Mouse (Mus musculus): ENCODE results near the gene Rab3d. TPM values are rescaled to one million over a fixed set of nuclear protein-coding genes. Genes with fewer than 3 reads are reported as not detected.
A peak's percentile ranks its signal among the peaks of the same experiment; 100 is the strongest.

Gene Rab3d
- total and polyA plus RNA-seq, 3 experiments: 22.9 to 44.2 TPM; not detected in 1

- H3K9ac ChIP-seq (ENCODE audit: control insufficient read depth, low read depth, low read length, poor library complexity, severe bottlenecking): no peak overlapping the region
- no peak overlapping the region for H3K4me3 ChIP-seq (ENCODE audit: control insufficient read depth in 1 of 2, insufficient read depth in 1 of 2, low read depth in 2 of 2, low read length in 2 of 2)
- H3K36me3 ChIP-seq (ENCODE audit: control insufficient read depth in 1 of 2, insufficient read depth in 2 of 2, low read length in 2 of 2): peaks cover 2 to 28% of the 10 kb centered on the region in 2 experiments
- TF ChIP-seq RAD21 (IDR thresholded peaks at IDR 0.05; ENCODE audit: low read depth, low read length) (no peak), ZKSCAN1 (IDR thresholded peaks at IDR 0.05; ENCODE audit: low read depth, low read length) (peak; percentile 13; the same call in 1 of the 2 replicates)
- H3K4me1 ChIP-seq (ENCODE audit: control insufficient read depth in 1 of 2, insufficient read depth in 2 of 2, low read length in 2 of 2): peaks cover 17 to 34% of the 10 kb centered on the region in 2 experiments
- no peaks in the 10 kb centered on the region for H3K9me3 ChIP-seq (replicated peaks; ENCODE audit: insufficient read depth, low read length)
- no peaks in the 10 kb centered on the region for H3K27me3 ChIP-seq (ENCODE audit: control insufficient read depth in 1 of 2, insufficient read depth in 2 of 2, low read length in 2 of 2)
- H3K79me2 ChIP-seq (ENCODE audit: control insufficient read depth, insufficient read depth, low read length, poor library complexity): peaks cover 8% of the 10 kb centered on the region
- no peak overlapping the region; the same call in 1 of the 2 replicates for H3K27ac ChIP-seq (ENCODE audit: control insufficient read depth, low read depth, low read length)
- no peak for DNase-seq (ENCODE audit: low read depth, low spot score)
Measured at GRCm38 (mm10) chr9:21925034-21925433, 7.0 kb upstream of the Rab3d start.

GRCm38 (mm10) chr9:21924099-21924493, 6.1 kb upstream of the Rab3d start:
- Histone ChIP-seq H3K27ac (ENCODE audit: control insufficient read depth, low read depth, low read length) (peak overlapping the region; percentile 69), H3K79me2 (ENCODE audit: control insufficient read depth, insufficient read depth, low read length, poor library complexity) (peaks cover 8% of the 10 kb centered on the region), H3K4me1 (ENCODE audit: control insufficient read depth in 1 of 2, insufficient read depth in 2 of 2, low read length in 2 of 2) (peaks cover 17 to 34% of the 10 kb centered on the region in 2 experiments), H3K9ac (ENCODE audit: control insufficient read depth, low read depth, low read length, poor library complexity, severe bottlenecking) (peak overlapping the region; percentile 9), H3K27me3 (ENCODE audit: control insufficient read depth in 1 of 2, insufficient read depth in 2 of 2, low read length in 2 of 2) (no peaks in the 10 kb centered on the region), H3K4me3 (ENCODE audit: control insufficient read depth in 1 of 2, insufficient read depth in 1 of 2, low read depth in 2 of 2, low read length in 2 of 2) (no peak overlapping the region), H3K36me3 (ENCODE audit: control insufficient read depth in 1 of 2, insufficient read depth in 2 of 2, low read length in 2 of 2) (peaks cover 2 to 28% of the 10 kb centered on the region in 2 experiments), H3K9me3 (replicated peaks; ENCODE audit: insufficient read depth, low read length) (no peaks in the 10 kb centered on the region)
- DNase-seq (ENCODE audit: low read depth, low spot score): peak; percentile 100
- peak; percentile 97 for TF ChIP-seq MYC (IDR thresholded peaks at IDR 0.05; ENCODE audit: low read depth, low read length)
- no peak for TF ChIP-seq MEF2A (IDR thresholded peaks at IDR 0.05; ENCODE audit: extremely low read depth, insufficient replicate concordance, low read depth, low read length, poor library complexity, severe bottlenecking)
- peak; percentile 98 for TF ChIP-seq SIN3A (IDR thresholded peaks at IDR 0.05; ENCODE audit: low read length)
- peak; percentile 96 for TF ChIP-seq MAFK (IDR thresholded peaks at IDR 0.05; ENCODE audit: borderline replicate concordance, low read depth, low read length)
- TF ChIP-seq ZC3H11A (IDR thresholded peaks at IDR 0.05; ENCODE audit: low read depth, low read length): no peak; the same call in 1 of the 2 replicates
- peak; percentile 94 to 99 for TF ChIP-seq EP300 (IDR thresholded peaks at IDR 0.05; ENCODE audit: low read depth in 1 of 2, low read length in 2 of 2)
- 0 out of 2 replicates have a peak, but pooled peaks have one; percentile 73 for TF ChIP-seq UBTF (IDR thresholded peaks at IDR 0.05; ENCODE audit: borderline replicate concordance, insufficient read depth, low read depth, low read length)
- TF ChIP-seq TBP (IDR thresholded peaks at IDR 0.05; ENCODE audit: low read depth, low read length): peak; percentile 81
- TF ChIP-seq USF1 (IDR thresholded peaks at IDR 0.05; ENCODE audit: low read depth, low read length): peak; percentile 49
- peak; percentile 92 for TF ChIP-seq GABPA (IDR thresholded peaks at IDR 0.05; ENCODE audit: low read depth, low read length)
- peak; percentile 74 for TF ChIP-seq POLR2AphosphoS2 (IDR thresholded peaks at IDR 0.05; ENCODE audit: low read length)
- TF ChIP-seq MAX (IDR thresholded peaks at IDR 0.05; ENCODE audit: low read length): peak; percentile 93
- TF ChIP-seq ELF1 (IDR thresholded peaks at IDR 0.05; ENCODE audit: low read depth, low read length): 0 out of 2 replicates have a peak, but pooled peaks have one; percentile 31
- TF ChIP-seq RAD21 (IDR thresholded peaks at IDR 0.05; ENCODE audit: low read depth, low read length): no peak
- peak; percentile 5; the same call in 1 of the 2 replicates for TF ChIP-seq NELFE (IDR thresholded peaks at IDR 0.05; ENCODE audit: low read depth, low read length)
- TF ChIP-seq TCF12 (IDR thresholded peaks at IDR 0.05; ENCODE audit: low read depth, low read length): peak; percentile 88
- peak; percentile 39 for TF ChIP-seq ZNF384 (IDR thresholded peaks at IDR 0.05; ENCODE audit: low read depth, low read length)
- TF ChIP-seq RCOR1 (IDR thresholded peaks at IDR 0.05; ENCODE audit: low read depth, low read length): peak; percentile 96
- peak; percentile 21 for TF ChIP-seq SMC3 (IDR thresholded peaks at IDR 0.05; ENCODE audit: low read depth, low read length)
- TF ChIP-seq TAL1 (IDR thresholded peaks at IDR 0.05; ENCODE audit: low read length): peak; percentile 86
- TF ChIP-seq NRF1 (IDR thresholded peaks at IDR 0.05; ENCODE audit: insufficient read depth, low read depth, low read length, poor library complexity, severe bottlenecking): no peak
- TF ChIP-seq GATA1 (IDR thresholded peaks at IDR 0.05; ENCODE audit: low read depth, low read length): peak; percentile 98
- TF ChIP-seq MYB (IDR thresholded peaks at IDR 0.05; ENCODE audit: low read depth, low read length): no peak; the same call in 1 of the 2 replicates
- peak; percentile 47; the same call in 1 of the 2 replicates for TF ChIP-seq KAT2A (conservative IDR thresholded peaks at IDR 0.05; ENCODE audit: low read depth, low read length)
- peak in 1 of 2 experiments; percentile 60; a peak in 1 of 4 replicates for TF ChIP-seq POLR2A (IDR thresholded peaks at IDR 0.05; ENCODE audit: control insufficient read depth in 1 of 2, insufficient read depth in 1 of 2, low read depth in 1 of 2, low read length in 2 of 2, poor library complexity in 1 of 2)
- peak; percentile 64 for TF ChIP-seq ZKSCAN1 (IDR thresholded peaks at IDR 0.05; ENCODE audit: low read depth, low read length)
- TF ChIP-seq E2F4 (IDR thresholded peaks at IDR 0.05; ENCODE audit: borderline replicate concordance, low read depth, low read length): 0 out of 2 replicates have a peak, but pooled peaks have one; percentile 62
- TF ChIP-seq MAZ (IDR thresholded peaks at IDR 0.05; ENCODE audit: low read depth, low read length): no peak
- peak; percentile 90; the same call in 1 of the 2 replicates for TF ChIP-seq JUND (IDR thresholded peaks at IDR 0.05; ENCODE audit: low read depth, low read length)
- TF ChIP-seq HCFC1 (IDR thresholded peaks at IDR 0.05; ENCODE audit: low read depth, low read length): peak; percentile 76
